Mouse (Mus musculus) ES-Bruce4 (cell line): ENCODE data around the gene Riok2.

ENCODE experiments used
- CTCF ChIP-seq: IDR thresholded peaks from one replicate; pipeline ENCODE4 v1.8.1; 2011; ENCODE audit warnings: low read depth, low read length
- EP300 ChIP-seq: IDR thresholded peaks from 2 replicates; pipeline ENCODE4 v1.6.1; 2011; ENCODE audit warnings: low read depth, low read length; ENCODE audit not compliant: insufficient read depth
- POLR2A ChIP-seq: IDR thresholded peaks from one replicate; pipeline ENCODE4 v1.8.1; 2011; ENCODE audit warnings: low read length; ENCODE audit not compliant: insufficient read depth

- no peak for TF ChIP-seq CTCF
- no peak for TF ChIP-seq EP300
- no peak for TF ChIP-seq POLR2A
These were observed 19.2 kb downstream of the Riok2 start for GRCm38 (mm10) chr17:17393300-17393699.
